Mouse (Mus musculus) midbrain, postnatal 0 days (tissue): ENCODE results near the gene Rxfp4. TPM values are rescaled to one million over a fixed set of nuclear protein-coding genes. Genes with fewer than 3 reads are reported as not detected.

Source experiments
- ATAC-seq: fragments of 200-750 bp; cut with Nextera tagmentation; 2 replicates; pipeline ENCODE4 v1.8.0; 2017; ENCODE audit warnings: moderate number of reproducible peaks, mild to moderate bottlenecking, moderate TSS enrichment, moderate library complexity; ENCODE audit not compliant: low FRiP score
- DNase-seq: peaks from one replicate; pipeline ENCODE4 v3.0.0-alpha.2; 2015; ENCODE audit warnings: low spot score
- H3K27ac ChIP-seq: fragments of 300-500 bp; sonication (generic); 2 replicates; pipeline ENCODE4 v1.5.1; 2014; ENCODE audit warnings: low read depth, mild to moderate bottlenecking, low read length, mixed read lengths
- H3K27me3 ChIP-seq: fragments of 300-500 bp; sonication (generic); 2 replicates; pipeline ENCODE4 v1.6.1; 2014; ENCODE audit warnings: low read length, control low read depth, mixed read lengths; ENCODE audit not compliant: insufficient read depth
- H3K36me3 ChIP-seq: fragments of 300-500 bp; sonication (generic); 2 replicates; pipeline ENCODE4 v1.6.1; 2014; ENCODE audit warnings: low read length, control low read depth, mixed read lengths; ENCODE audit not compliant: insufficient read depth
- H3K4me1 ChIP-seq: fragments of 300-500 bp; sonication (generic); 2 replicates; pipeline ENCODE4 v1.6.1; 2014; ENCODE audit warnings: mild to moderate bottlenecking, control low read depth, antibody characterized with exemption, low read length, mixed read lengths; ENCODE audit not compliant: insufficient read depth
- H3K4me2 ChIP-seq: fragments of 300-500 bp; sonication (generic); 2 replicates; pipeline ENCODE4 v1.6.1; 2014; ENCODE audit warnings: low read depth, mild to moderate bottlenecking, low read length, mixed read lengths; ENCODE audit not compliant: poor library complexity, severe bottlenecking
- H3K4me3 ChIP-seq: fragments of 300-500 bp; sonication (generic); 2 replicates; pipeline ENCODE4 v1.5.1; 2014; ENCODE audit warnings: low read depth, mild to moderate bottlenecking, low read length, moderate library complexity
- H3K9ac ChIP-seq: fragments of 300-500 bp; sonication (generic); replicated peaks from 2 replicates; pipeline ENCODE4 v1.6.1; 2014; ENCODE audit warnings: mild to moderate bottlenecking, low read length, moderate library complexity, mixed read lengths; ENCODE audit not compliant: poor library complexity, severe bottlenecking
- H3K9me3 ChIP-seq: fragments of 300-500 bp; sonication (generic); 2 replicates; pipeline ENCODE4 v1.6.1; 2016; ENCODE audit warnings: low read length, control low read depth
- CTCF ChIP-seq: IDR thresholded peaks from 2 replicates; pipeline ENCODE4 v1.5.1; 2016; ENCODE audit warnings: antibody characterized with exemption, mild to moderate bottlenecking
- WGBS: fragments of 180-500 bp; shearing (Covaris S2); extraction: QIAGEN DNeasy Blood & Tissue Kit; methylation state at CpG from one replicate; pipeline ENCODE4 v1.1.7; 2014; 5-methylcytosine and 5-hydroxymethylcytosine counted together
- polyA plus RNA-seq: library from polyadenylated mRNA; unstranded; fragments of >200 nt; fragmentation: Nextera tagmentation; extraction: Ambion mirVana; gene quantifications from 2 replicates; pipeline ENCODE4 v1.2.1, GENCODE M21; 2015
- total RNA-seq: library from RNA; depleted of rRNA; stranded (reverse); fragments of >200 nt; gene quantifications from 2 replicates; pipeline ENCODE4 v1.2.3, GENCODE M21; 2014

Rxfp4 gene
- total and polyA plus RNA-seq, 2 experiments from 2014 or later = not detected

DNA sequence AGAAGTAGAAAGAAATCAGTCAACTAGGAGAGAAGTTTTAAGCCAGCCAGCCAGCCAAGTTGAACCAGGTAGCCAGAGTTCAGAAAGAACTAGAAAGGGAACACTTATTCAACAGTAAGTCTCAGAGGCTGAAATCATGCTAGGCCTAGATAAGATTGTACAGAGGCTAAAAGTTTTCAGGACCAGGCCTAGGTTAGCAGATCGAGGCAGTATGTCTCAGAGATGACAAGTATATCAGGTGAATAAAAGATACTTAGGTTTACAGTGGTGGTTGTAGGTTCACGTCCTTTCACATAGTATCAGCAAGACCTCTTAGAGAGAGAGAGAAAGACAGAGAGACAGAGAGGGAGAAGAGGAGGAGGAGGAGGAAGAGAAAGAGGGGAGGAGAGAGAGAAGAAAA is 30.9 kb upstream of the Rxfp4 start:
- DNase-seq (no peak), ATAC-seq (no peak)
- Histone ChIP-seq H3K9me3 (no peaks in the 10 kb centered on the region), H3K27me3 (no peaks in the 10 kb centered on the region), H3K36me3 (no peaks in the 10 kb centered on the region), H3K4me3 (no peak overlapping the region), H3K4me1 (no peaks in the 10 kb centered on the region; the same call in 1 of the 2 replicates), H3K27ac (no peak overlapping the region), H3K4me2 (no peak overlapping the region), H3K9ac (no peak overlapping the region)
- TF ChIP-seq CTCF = no peak
- 95% methylated on average over 2 of the region's 2 CpGs for WGBS

DNA sequence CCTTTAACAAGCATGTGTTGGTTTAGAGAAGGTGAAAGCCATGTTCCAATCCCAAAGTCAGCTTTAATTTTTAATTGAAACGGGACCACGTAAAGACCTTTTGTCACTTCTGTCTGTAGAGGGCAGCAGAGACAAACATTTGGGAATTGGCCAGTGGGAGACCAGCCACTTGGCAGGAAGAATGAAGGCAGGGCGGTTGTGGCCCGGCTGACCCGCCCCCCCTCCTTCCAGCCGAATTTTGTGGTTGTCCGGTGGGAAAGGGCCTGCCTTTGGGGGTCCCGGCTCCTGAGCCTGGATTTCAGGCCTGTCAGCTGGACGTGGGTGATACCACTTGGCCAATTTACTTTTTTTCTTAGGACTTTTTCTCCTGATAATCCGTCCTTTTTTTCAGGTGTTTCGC is 24.5 kb upstream of the Rxfp4 start:
- peak; percentile 81 for TF ChIP-seq CTCF
- Histone ChIP-seq H3K27ac (no peak overlapping the region), H3K27me3 (no peaks in the 10 kb centered on the region), H3K4me2 (peak overlapping the region; percentile 61), H3K9me3 (no peaks in the 10 kb centered on the region), H3K4me3 (peak overlapping the region; percentile 30), H3K4me1 (no peaks in the 10 kb centered on the region), H3K9ac (peak overlapping the region; percentile 39; the same call in 1 of the 2 replicates), H3K36me3 (no peaks in the 10 kb centered on the region)
- 9% methylated on average over 11 of the region's 11 CpGs for WGBS
- ATAC-seq (no peak), DNase-seq (peak; percentile 90)

DNA sequence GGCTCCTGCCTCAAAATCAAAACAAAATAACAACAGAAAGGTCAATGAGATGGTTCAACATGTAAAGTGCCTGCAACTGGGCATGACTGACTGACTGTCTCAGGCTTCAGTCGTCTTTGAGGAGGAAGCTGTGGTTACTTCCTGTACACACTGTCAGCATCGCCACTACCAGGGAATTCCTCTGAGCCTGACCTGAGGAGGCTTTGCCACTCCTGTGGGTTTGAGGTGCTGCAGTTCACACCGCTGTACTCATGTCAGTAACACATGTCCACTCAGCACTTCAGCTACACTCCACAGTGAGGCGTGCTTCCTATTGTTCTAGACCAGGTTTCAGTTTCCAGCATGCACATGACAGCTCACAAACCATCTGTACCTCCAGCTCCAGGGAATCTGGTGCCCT is 11.2 kb upstream of the Rxfp4 start:
- Histone ChIP-seq H3K4me2 (no peak overlapping the region), H3K9me3 (no peaks in the 10 kb centered on the region), H3K9ac (no peak overlapping the region), H3K27ac (no peak overlapping the region), H3K27me3 (no peaks in the 10 kb centered on the region), H3K4me1 (no peaks in the 10 kb centered on the region), H3K36me3 (no peaks in the 10 kb centered on the region), H3K4me3 (no peak overlapping the region)
- TF ChIP-seq CTCF = no peak
- ATAC-seq = no peak
- WGBS = 86% methylated on average over 4 of the region's 4 CpGs
- no peak for DNase-seq

DNA sequence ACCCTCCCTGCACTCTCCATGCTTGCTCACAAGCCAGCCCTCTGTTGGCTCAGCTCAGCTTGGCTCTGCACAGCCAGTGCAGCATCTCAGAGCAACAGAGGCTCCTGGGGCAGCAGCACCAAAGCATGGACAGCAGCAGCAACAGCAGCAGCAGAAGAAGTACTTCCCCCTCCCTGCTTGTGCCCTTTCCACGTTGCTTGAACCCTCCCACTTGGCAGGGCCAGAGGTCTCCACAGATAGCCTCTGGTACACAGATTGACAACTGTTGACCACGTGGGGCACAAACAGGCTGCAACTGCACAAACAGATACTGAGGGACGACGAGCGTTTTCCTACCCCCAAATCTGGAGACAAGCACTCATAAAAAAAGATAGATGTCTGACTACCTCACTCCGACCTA is 6.9 kb upstream of the Rxfp4 start:
- H3K4me1 ChIP-seq = no peaks in the 10 kb centered on the region
- H3K4me3 ChIP-seq = no peak overlapping the region
- H3K27ac ChIP-seq = no peak overlapping the region
- no peak overlapping the region for H3K9ac ChIP-seq
- no peak overlapping the region for H3K4me2 ChIP-seq
- WGBS = 51% methylated on average over 6 of the region's 6 CpGs
- no peaks in the 10 kb centered on the region for H3K27me3 ChIP-seq
- H3K9me3 ChIP-seq = no peaks in the 10 kb centered on the region
- no peak for TF ChIP-seq CTCF
- no peaks in the 10 kb centered on the region for H3K36me3 ChIP-seq
- DNase-seq (no peak), ATAC-seq (no peak)

DNA sequence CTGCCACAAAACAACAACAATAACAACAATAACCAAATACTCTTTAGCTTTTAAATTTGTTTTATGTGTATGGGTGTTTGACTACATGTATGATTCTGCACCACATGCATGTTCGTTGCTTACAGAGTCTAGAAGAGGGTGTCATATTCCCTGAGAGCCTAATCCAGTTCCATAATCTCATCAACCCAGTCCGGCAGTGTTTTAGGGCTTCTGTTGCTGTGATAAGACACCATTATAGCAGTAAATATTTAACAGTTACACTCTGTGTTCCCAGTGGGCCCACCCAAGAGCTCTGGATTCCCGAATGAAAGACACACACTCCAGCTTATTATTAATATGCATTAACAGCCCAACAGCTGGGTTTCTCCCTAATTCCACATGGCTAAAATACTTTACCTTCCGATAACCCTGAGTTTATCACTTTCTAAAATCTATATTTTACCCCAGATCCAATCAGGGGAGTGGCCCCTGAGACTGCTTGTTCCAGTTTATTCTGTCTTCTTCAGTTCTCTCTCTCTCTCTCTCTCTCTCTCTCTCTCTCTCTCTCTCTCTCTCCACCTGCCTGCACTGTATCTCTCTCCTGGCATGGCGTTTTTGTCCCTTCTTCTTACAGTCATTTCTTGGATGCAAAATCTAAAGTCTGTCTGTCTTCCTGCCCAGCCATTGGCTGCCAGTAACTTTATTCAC is 5.6 kb upstream of the Rxfp4 start:
- H3K9me3 ChIP-seq = no peaks in the 10 kb centered on the region
- H3K4me2 ChIP-seq = no peak overlapping the region
- WGBS = 69% methylated on average over 5 of the region's 5 CpGs
- no peak for DNase-seq
- ATAC-seq = no peak
- TF ChIP-seq CTCF = no peak
- H3K4me3 ChIP-seq = no peak overlapping the region
- H3K27ac ChIP-seq = no peak overlapping the region
- no peaks in the 10 kb centered on the region for H3K27me3 ChIP-seq
- no peaks in the 10 kb centered on the region for H3K4me1 ChIP-seq
- no peaks in the 10 kb centered on the region for H3K36me3 ChIP-seq
- no peak overlapping the region for H3K9ac ChIP-seq

DNA sequence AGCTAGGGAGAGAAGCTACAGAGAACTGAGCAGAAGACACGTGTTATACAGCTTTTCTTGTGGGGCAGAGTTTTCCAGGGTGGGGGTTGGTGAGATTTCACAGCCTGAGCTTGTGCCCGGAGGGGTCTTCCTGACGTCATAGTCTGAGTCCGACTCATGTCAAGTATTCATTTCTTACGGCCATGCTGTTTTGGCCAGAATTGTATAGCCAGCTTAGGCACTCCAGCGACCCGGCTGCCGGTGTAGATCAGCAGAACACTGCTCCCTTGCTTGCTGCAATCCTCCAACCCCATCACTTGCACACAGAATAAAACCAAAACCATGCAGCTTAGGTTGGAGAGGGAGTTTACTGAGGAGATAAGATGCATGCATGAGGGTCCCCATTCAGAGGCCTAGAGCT is 2.7 kb upstream of the Rxfp4 start:
- TF ChIP-seq CTCF = no peak
- H3K9ac ChIP-seq = no peak overlapping the region
- 81% methylated on average over 8 of the region's 8 CpGs for WGBS
- no peak overlapping the region for H3K4me3 ChIP-seq
- H3K27ac ChIP-seq = no peak overlapping the region
- H3K9me3 ChIP-seq = no peaks in the 10 kb centered on the region
- H3K27me3 ChIP-seq = no peaks in the 10 kb centered on the region
- no peaks in the 10 kb centered on the region for H3K4me1 ChIP-seq
- ATAC-seq (no peak), DNase-seq (no peak)
- no peak overlapping the region for H3K4me2 ChIP-seq
- H3K36me3 ChIP-seq = no peaks in the 10 kb centered on the region
